Mouse (Mus musculus): ENCODE measurements around the gene Gm20388.

Gm20388 gene

DNA sequence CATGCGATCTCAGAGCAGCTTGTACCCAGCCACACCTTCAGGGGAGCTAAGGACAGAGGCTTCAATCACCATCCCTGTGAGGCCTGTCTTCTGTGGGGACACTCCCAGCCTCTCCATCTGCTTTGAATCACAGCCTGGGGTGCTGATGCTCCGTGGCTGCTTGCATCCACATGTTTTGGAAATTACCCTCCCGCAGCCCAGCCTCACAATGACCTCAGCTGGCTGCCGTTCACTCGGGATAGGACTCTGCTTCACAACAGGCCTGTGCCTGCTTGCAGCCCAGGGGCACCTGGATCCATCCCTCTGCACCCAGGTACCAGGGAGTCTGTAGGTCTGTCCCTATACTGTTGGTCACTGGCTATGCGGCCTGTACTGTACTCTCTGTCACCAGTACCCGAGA lies 2153.7 kb downstream of the Gm20388 start:
- no peak for DNase-seq (ENCODE audit: low spot score in 2 of 2)

DNA sequence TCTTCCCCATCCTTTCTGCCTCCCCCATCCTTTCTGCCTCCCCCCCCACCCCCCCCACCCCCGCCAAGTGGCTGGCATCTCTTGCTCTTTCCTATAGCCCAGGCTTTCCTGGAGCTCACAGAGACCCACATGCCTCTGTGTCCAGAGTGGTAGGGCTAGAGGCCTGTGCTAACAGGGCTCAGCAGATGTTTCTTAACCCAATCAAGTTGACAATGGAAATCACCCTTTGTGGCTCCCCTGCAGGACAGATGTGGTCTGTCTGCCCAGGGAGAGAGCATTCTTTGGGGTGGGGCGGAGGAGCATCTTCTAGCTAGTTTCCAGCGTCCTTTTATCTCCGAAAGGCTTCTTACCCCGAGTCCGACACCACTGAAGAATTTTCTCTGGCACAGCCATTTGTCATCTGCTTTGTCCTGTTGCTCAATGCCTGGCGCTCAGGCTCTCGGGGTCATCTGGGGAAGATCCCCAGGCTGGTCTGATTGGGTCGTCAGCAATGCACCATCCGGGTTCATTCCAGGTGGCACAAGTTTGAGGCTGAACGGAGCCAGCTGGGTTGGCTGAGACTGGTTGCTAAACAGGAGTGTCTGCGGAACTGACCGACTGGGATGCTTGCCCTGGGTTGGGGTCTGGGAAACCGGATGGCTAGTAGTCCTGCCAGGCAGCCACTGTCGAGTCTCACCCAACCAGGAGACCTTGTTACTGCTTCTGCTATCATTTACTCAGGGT lies 2157.3 kb downstream of the Gm20388 start:
- no peak for DNase-seq (ENCODE audit: low spot score in 2 of 2)

DNA sequence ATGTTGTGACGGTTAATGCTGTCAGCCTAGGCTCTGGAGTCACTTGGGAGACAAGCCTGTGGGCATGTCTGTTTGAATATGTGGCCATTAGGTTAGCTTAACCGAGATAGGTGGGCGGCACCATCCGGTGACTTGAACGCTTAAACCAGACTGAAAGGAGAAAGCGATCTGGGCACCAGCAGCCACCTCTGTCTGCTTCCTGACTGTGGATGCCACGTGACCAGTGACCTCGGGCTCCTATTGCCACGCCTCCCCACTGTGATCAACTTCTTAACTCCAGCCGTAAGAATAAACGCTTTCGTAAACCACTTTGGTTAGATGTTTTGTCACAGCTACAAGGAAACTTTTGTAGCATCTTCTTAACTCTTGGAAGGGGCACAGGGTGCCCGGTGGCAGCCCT lies 2158.0 kb downstream of the Gm20388 start:
- no peak for DNase-seq (ENCODE audit: low spot score in 2 of 2)

DNA sequence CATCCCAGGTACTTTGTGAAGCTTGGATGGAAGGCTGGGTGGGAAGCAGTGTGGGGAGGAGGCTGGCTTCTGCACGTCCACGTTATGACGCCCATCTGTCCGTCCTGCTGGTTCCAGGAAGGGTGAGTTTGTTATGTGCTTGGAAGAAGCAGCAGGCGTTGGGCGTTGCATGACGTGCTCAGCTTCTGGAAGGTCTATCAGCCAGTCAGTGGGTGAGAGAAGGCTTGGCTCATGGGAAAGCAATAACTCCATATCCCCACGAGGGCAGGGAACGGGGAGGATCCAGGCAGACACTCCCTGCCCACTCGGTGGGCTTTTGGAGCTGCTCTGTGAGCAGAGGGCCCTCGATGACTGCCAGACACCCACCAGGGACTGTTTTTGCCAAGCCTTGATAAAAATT lies 2158.6 kb downstream of the Gm20388 start:
- peak in 1 of 2 experiments; percentile 25 for DNase-seq (ENCODE audit: low spot score in 2 of 2)

- no peak for DNase-seq (ENCODE audit: low spot score in 2 of 2)
These were observed 2160.6 kb downstream of the Gm20388 start for GRCm38 (mm10) chr8:122071193-122071592.

GRCm38 (mm10) chr8:122073964-122074363 lies 2163.3 kb downstream of the Gm20388 start:
- no peak for DNase-seq (ENCODE audit: low spot score in 2 of 2)

GRCm38 (mm10) chr8:122074442-122074841 lies 2163.8 kb downstream of the Gm20388 start:
- no peak for DNase-seq (ENCODE audit: low spot score in 2 of 2)

DNA sequence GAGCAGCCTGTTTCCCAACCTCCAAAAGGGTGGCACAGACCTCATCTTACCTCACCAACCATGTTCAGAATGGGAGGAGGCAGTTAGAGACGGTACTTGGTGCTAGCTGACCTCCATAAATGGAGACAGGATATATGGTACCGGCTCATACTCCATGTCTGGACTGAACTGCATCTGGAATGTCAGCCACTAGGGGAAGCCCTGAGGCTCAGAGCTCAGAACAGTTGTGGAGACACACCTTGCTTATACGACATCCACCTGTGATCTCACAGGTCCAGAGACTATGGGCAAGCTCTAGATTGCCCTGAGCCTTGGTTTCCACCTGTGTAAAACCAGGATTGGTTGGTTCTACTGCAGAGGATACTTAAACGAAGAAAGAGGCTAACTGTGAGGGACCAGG lies 2164.3 kb downstream of the Gm20388 start:
- no peak for DNase-seq (ENCODE audit: low spot score in 2 of 2)

DNA sequence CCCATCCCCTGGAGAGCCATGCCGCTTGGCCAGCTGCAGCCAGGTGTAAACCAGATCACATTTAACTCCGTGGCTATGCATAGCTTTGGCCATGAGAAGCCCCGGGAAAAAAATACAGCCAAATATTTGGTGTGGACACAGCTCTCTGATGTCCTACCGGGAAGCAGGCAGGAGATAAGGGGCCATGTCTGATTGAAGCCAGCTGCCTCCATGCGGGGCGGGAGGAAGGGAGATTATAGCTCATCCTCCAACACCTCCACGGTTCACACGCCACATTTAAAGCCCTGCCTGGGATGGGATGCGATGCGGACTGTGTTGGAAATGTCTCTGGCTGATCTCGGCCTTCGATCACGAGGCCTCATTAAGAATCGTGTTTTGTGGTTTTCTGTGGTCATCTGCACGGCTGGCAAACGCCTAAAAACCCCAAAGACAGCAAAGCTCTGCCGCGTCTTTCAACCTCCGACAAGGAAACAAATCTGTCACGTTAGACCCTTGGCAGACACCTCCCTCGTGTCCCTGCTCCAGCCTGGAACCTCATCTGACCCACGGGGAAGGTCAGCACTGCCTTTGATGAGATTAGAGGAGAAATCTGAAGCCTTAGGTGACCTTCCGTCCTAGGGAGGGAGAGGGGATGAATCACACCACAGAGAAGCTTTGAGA lies 2165.7 kb downstream of the Gm20388 start:
- no peak for DNase-seq (ENCODE audit: low spot score in 2 of 2)

GRCm38 (mm10) chr8:122078321-122078720 lies 2167.7 kb downstream of the Gm20388 start:
- no peak for DNase-seq (ENCODE audit: low spot score in 2 of 2)

GRCm38 (mm10) chr8:122079093-122079492 lies 2168.5 kb downstream of the Gm20388 start:
- no peak for DNase-seq (ENCODE audit: low spot score in 2 of 2)

DNA sequence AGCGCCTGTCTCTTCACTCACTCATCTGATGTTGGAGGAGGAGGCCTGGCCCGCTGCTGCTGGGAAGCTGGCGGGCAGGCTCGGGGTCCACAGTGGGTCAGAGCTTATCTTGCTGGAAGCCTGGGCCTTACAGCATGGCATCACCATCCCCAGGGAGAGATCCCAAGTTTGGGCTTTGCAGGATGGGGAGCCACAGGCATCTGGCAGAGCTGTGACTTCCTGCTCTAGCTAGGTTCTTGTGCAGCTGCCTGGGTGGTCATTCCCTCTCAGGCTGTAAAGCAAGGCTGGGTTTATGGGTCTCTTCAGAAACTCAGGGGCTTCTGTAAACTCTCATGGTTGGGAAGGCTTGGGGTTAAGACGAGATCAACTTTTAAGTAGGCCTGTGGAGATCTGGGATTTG lies 2169.7 kb downstream of the Gm20388 start:
- DNase-seq (ENCODE audit: low spot score in 2 of 2) = no peak

DNA sequence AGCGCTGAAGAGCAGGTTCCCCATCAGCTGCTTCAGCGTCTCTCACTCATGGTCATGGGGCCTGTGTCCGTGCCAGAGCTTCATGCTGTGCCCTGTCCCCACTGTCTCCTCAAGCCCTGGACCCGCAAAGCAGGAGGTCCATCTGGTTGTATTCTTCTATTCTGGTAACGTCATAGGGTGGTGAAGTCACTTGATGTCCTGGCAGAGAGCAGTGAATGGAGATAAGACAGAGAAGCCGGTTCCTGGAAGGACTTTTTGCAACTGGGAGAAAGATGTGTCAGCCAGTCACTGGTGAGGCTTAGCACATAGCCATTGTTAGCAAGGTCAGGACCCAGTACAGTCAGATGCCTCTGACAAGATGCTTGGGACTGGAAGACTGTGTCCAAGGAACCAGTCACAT lies 2172.8 kb downstream of the Gm20388 start:
- DNase-seq (ENCODE audit: low spot score in 2 of 2) = no peak

- DNase-seq (ENCODE audit: low spot score in 2 of 2) = no peak
These were observed 2173.5 kb downstream of the Gm20388 start for GRCm38 (mm10) chr8:122084145-122084544.

DNA sequence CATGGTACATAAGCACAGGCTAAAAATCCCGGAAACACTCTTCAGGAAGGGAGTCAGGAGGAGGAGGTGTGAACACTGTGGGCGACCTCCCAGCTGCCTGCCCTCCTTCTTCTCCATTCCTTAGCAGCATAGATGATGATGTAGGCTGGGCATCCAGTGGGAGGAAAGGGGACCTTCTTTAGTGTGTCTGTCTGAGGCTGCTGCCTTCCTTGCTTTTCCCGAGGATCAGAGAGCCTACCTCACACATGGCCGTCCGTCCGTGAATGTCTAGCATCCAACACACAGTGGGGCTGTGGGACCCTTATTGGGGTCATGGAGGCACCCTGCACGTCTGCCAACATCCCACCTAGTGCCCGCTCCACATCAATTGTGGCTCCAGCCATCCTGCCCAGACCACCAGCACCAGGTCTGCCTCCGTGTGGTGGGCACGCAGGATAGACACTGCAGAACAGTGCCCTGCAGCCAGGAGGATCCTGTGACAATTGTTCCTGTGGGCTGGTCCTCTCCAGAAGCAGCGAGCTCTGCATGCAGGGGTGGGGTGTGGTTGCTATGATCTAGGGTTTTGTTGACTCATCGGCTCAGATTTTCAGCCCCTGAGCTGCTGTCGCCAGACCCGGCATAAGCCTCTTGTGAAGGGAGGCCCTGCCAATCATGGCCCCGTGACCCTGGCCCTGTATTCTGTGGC lies 2174.2 kb downstream of the Gm20388 start:
- peak; percentile 46 to 49 for DNase-seq (ENCODE audit: low spot score in 2 of 2)

GRCm38 (mm10) chr8:122086064-122086463 lies 2175.4 kb downstream of the Gm20388 start:
- no peak for DNase-seq (ENCODE audit: low spot score in 2 of 2)

- DNase-seq (ENCODE audit: low spot score in 2 of 2) = no peak
These were observed 2178.0 kb downstream of the Gm20388 start for GRCm38 (mm10) chr8:122088631-122089030.

- DNase-seq (ENCODE audit: low spot score in 2 of 2) = no peak
These were observed 2178.6 kb downstream of the Gm20388 start for GRCm38 (mm10) chr8:122089186-122089700.

DNA sequence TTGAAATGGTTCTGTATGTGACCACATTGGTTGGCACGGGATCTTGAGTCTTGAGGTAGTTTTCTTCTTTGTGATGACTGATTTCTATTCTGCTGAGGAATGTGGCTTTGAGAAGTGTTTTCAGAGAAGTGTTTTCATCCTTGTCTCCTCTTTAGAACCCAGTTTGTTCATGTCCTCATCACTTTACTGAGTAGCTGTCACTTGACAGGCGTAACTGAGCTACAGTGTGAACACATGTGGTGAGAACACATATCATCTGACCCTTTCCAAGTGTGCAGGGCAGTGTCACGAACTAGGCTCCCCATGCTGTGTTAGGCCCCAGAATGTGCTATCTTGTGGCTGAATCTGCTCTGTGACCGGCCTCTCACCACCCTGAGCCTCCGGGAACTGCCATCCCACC lies 2181.8 kb downstream of the Gm20388 start:
- DNase-seq (ENCODE audit: low spot score in 2 of 2) = no peak

DNA sequence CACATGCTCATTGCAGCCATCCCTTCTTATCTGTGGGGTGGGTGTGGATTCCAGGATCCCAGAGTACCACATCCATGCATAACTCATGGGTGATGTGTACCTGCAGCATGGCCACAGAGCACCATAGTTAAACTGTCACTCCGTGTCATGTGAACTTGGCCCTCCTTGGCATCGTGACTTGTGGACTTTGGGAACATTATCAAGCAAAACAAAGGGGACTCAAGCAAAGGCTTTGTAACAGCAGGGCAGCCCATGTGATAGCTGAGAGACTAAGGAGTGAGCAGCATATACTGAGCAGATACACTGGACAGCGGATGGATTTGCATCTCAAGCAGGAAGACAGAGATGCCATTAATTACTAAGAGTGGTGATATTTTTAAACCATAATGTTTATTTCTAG lies 2188.1 kb downstream of the Gm20388 start:
- no peak for DNase-seq (ENCODE audit: low spot score in 2 of 2)

GRCm38 (mm10) chr8:122099711-122100220 lies 2189.1 kb downstream of the Gm20388 start:
- no peak for DNase-seq (ENCODE audit: low spot score in 2 of 2)

DNA sequence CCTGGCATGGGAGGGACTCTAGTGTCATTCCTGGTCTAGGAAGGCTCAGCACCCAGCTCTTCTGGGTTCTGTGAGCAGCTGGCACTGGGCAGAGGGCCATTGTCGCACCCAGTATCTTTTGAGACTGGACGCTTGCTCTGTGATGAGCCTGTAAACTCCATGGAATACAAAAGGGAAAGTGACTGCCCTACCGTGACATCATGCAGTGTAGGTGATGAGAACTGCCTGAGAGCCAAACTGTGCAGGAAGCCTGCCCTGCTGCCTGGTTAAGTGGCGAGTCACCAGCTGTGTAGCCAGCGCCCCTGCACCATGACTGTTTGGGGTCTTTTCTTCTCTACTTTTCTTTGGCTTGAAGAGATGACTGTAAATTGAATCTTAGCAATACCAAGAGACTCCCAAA lies 2191.2 kb downstream of the Gm20388 start:
- DNase-seq (ENCODE audit: low spot score in 2 of 2) = no peak
